Mouse (Mus musculus): ENCODE data around the gene Akap12. TPM values are rescaled to one million over a fixed set of nuclear protein-coding genes. Genes with fewer than 3 reads are reported as not detected.
A peak's percentile ranks its signal among the peaks of the same experiment; 100 is the strongest.

The Akap12 gene
- polyA plus RNA-seq, 1 experiment from 2014 or later, result 42.1 TPM

DNA sequence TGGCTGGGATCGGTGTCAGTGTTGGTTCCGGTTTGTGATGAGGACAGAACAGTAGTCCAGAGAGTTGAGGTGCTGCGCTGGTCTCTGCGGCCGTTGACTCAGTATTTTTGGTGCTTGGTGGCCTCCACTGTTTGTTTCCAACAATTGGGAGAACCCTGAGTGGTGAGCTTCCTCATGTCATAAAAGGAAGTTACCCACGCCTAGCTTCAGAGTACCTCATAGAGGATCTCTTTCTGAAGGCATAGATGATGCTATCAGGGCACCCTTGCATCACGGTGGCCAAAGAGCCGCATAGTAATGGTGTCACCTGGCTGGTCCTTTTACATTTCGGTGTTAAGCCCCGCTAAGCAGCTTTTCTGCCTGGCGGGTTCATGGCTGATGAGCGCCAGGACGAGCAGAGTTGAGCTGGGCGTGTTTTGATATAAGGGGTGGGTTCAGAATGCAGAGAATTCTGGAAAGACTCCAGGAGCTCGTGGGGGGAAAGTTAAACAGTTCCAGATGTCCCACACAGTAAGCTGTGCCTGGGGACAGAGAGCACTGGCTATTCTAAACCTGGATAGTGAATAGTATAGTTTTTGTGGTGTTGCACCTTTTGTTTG is 72.8 kb downstream of the Akap12 start:
- Histone ChIP-seq H3K27ac (ENCODE audit: low read depth, low read length) (no peak overlapping the region), H3K9me3 (ENCODE audit: control insufficient read depth, low read length) (no peaks in the 10 kb centered on the region), H3K9ac (ENCODE audit: low read length) (no peak overlapping the region), H3K4me2 (no peak overlapping the region), H3K4me3 (ENCODE audit: low read depth, low read length) (no peak overlapping the region), H3K4me1 (ENCODE audit: control insufficient read depth, insufficient read depth, low read length) (peaks cover 8% of the 10 kb centered on the region; the same call in 1 of the 2 replicates), H3K36me3 (ENCODE audit: control insufficient read depth, insufficient read depth, low read length) (no peaks in the 10 kb centered on the region), H3K27me3 (ENCODE audit: control insufficient read depth, insufficient read depth, low read length) (no peaks in the 10 kb centered on the region)
- ATAC-seq (ENCODE audit: low FRiP score) (no peak), DNase-seq (ENCODE audit: low spot score, missing footprints) (no peak)
- WGBS, result 52% methylated on average over 15 of the region's 15 CpGs

DNA sequence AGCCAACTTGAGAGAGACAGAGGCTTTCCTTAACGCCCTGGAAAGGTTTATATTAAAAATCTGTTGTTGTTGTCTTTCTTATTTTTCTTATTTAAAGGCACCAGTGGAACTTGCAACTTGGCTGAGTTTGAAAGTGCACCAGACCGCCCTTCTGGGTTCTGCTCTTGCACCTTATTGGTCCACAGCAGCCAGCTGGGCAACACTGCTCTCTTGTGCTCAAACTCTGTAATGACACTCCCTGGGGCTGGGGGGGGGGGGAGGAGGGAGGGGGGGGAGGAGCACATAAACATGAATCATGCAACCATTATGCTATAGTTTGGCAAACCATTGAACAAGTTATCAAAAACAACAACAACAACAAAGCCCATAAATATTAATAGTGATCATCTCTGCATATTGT is 75.2 kb downstream of the Akap12 start:
- Histone ChIP-seq H3K4me2 (no peak overlapping the region), H3K9me3 (ENCODE audit: control insufficient read depth, low read length) (no peaks in the 10 kb centered on the region), H3K4me1 (ENCODE audit: control insufficient read depth, insufficient read depth, low read length) (peaks cover 2% of the 10 kb centered on the region; the same call in 1 of the 2 replicates), H3K4me3 (ENCODE audit: low read depth, low read length) (no peak overlapping the region), H3K9ac (ENCODE audit: low read length) (no peak overlapping the region; the same call in 1 of the 2 replicates), H3K36me3 (ENCODE audit: control insufficient read depth, insufficient read depth, low read length) (no peaks in the 10 kb centered on the region), H3K27ac (ENCODE audit: low read depth, low read length) (no peak overlapping the region), H3K27me3 (ENCODE audit: control insufficient read depth, insufficient read depth, low read length) (no peaks in the 10 kb centered on the region)
- WGBS, result 17% methylated on average over 2 of the region's 2 CpGs
- ATAC-seq (ENCODE audit: low FRiP score) (no peak), DNase-seq (ENCODE audit: low spot score, missing footprints) (no peak)

DNA sequence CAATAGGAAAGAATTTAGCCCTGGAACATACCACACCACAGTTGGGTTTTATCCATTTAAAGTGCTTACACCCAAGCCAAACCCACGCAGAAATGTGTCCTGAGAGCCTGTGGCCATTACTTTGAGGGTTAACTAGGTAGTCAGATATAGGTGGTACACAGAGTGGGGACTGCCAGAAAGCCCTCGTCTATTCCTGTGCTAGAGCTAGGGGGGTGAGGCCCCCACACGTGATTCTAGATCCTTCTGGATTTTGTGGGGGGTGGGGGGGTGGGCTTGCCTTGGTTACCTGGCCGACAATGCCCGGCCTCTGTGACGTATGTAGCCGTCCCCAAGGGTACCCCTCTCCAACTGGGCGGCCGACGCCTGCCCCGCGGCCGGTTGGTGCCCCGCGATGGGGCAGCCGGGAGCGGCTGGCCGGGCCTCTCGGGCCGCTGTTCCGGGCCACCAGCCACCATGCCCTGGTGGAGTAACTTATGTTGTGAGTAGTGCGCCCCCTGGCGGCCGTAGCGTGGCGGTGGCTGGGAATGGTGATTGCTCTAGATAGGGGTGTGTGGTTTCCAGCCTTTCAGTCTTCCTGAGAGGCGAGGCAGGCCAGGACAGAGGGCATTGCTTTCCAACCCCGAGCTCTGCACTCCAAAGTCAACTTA is 80.4 kb downstream of the Akap12 start:
- no peaks in the 10 kb centered on the region for H3K9me3 ChIP-seq (ENCODE audit: control insufficient read depth, low read length)
- peak; percentile 94 for ATAC-seq (ENCODE audit: low FRiP score)
- 0 out of 2 replicates have a peak, but pooled peaks cover 3% of the 10 kb centered on the region for H3K4me1 ChIP-seq (ENCODE audit: control insufficient read depth, insufficient read depth, low read length)
- H3K27ac ChIP-seq (ENCODE audit: low read depth, low read length), result no peak overlapping the region
- WGBS, result 9% methylated on average over 28 of the region's 28 CpGs
- peak overlapping the region; percentile 50 for H3K4me2 ChIP-seq
- no peaks in the 10 kb centered on the region for H3K27me3 ChIP-seq (ENCODE audit: control insufficient read depth, insufficient read depth, low read length)
- H3K4me3 ChIP-seq (ENCODE audit: low read depth, low read length), result peak overlapping the region; percentile 27; the same call in 1 of the 2 replicates
- peak; percentile 99 for DNase-seq (ENCODE audit: low spot score, missing footprints)
- H3K9ac ChIP-seq (ENCODE audit: low read length), result 0 out of 2 replicates have a peak overlapping the region, but pooled peaks have one; percentile 16
- no peaks in the 10 kb centered on the region for H3K36me3 ChIP-seq (ENCODE audit: control insufficient read depth, insufficient read depth, low read length)

DNA sequence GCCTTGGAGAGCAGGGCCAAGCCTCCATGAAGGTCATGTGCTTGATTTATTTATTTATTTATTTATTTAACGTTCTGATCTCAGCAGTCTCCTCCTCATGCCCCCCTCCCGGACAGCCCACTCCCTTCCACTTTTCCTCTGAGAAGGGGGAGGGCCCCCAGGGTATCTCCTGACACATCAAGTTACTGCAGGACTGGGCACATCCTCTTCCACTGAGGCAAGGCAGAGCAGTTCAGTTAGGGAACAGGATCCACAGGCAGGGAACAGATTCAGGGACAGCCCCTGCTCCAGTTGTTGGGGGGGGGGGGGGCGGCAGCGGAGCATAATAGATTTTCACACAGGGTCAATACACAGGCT is 80.9 kb downstream of the Akap12 start:
- ATAC-seq (ENCODE audit: low FRiP score), result peak; percentile 65
- Histone ChIP-seq H3K4me1 (ENCODE audit: control insufficient read depth, insufficient read depth, low read length) (0 out of 2 replicates have a peak, but pooled peaks cover 3% of the 10 kb centered on the region), H3K27me3 (ENCODE audit: control insufficient read depth, insufficient read depth, low read length) (no peaks in the 10 kb centered on the region), H3K4me2 (0 out of 2 replicates have a peak overlapping the region, but pooled peaks have one; percentile 50), H3K27ac (ENCODE audit: low read depth, low read length) (no peak overlapping the region), H3K9ac (ENCODE audit: low read length) (no peak overlapping the region), H3K4me3 (ENCODE audit: low read depth, low read length) (no peak overlapping the region), H3K9me3 (ENCODE audit: control insufficient read depth, low read length) (no peaks in the 10 kb centered on the region), H3K36me3 (ENCODE audit: control insufficient read depth, insufficient read depth, low read length) (no peaks in the 10 kb centered on the region)
- no peak for DNase-seq (ENCODE audit: low spot score, missing footprints)
- WGBS, result 74% methylated on average over 4 of the region's 4 CpGs

DNA sequence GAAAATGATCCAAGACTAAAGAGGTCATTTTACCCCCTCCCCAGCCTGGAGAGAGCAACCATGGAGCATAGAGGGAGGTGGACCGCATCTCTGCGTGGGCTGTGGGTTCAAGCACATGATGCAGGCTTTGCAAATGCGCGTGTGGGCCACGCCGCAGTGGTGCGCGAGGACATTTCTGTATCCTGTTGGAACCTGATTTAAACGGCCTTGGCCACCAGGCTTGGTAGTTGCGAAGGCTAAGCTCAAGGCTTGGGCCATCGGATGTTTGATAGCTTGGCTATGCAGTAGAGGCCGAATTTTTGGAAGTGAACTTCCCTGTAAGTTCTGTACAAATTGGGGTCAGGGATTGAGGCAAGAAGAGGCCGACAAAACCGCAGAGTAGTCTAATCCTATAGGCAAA is 81.4 kb downstream of the Akap12 start:
- no peak for DNase-seq (ENCODE audit: low spot score, missing footprints)

DNA sequence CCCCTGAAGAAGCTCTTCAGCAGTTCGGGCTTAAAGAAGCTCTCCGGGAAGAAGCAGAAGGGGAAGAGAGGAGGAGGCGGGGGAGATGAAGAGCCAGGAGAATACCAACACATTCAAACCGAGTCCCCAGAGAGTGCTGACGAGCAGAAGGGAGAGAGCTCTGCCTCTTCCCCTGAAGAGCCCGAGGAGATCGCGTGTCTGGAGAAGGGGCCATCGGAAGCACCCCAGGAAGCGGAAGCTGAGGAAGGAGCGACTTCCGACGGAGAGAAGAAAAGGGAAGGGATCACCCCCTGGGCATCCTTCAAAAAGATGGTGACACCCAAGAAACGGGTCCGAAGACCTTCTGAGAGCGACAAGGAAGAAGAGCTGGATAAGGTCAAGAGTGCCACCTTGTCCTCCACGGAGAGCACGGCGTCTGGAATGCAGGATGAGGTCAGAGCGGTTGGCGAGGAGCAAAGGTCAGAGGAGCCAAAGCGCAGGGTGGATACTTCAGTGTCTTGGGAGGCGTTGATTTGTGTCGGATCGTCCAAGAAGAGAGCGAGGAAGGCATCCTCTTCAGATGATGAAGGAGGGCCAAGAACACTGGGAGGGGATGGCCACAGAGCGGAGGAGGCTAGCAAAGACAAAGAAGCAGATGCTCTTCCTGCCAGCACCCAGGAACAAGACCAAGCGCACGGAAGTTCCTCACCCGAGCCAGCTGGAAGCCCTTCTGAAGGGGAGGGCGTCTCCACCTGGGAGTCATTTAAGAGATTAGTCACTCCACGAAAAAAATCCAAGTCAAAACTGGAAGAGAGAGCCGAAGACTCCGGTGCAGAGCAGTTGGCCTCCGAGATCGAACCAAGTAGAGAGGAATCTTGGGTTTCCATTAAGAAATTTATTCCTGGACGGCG is 88.4 kb downstream of the Akap12 start:
- DNase-seq (ENCODE audit: low spot score, missing footprints) (no peak), ATAC-seq (ENCODE audit: low FRiP score) (no peak)
- Histone ChIP-seq H3K9ac (ENCODE audit: low read length) (no peak overlapping the region), H3K4me3 (ENCODE audit: low read depth, low read length) (no peak overlapping the region), H3K27ac (ENCODE audit: low read depth, low read length) (no peak overlapping the region), H3K36me3 (ENCODE audit: control insufficient read depth, insufficient read depth, low read length) (no peaks in the 10 kb centered on the region), H3K4me2 (no peak overlapping the region), H3K27me3 (ENCODE audit: control insufficient read depth, insufficient read depth, low read length) (no peaks in the 10 kb centered on the region), H3K9me3 (ENCODE audit: control insufficient read depth, low read length) (no peaks in the 10 kb centered on the region), H3K4me1 (ENCODE audit: control insufficient read depth, insufficient read depth, low read length) (no peaks in the 10 kb centered on the region)
- WGBS, result 92% methylated on average over 38 of the region's 38 CpGs

More for the DNA sequence above, 81.4 kb downstream of the Akap12 start:
- no peaks in the 10 kb centered on the region for H3K9me3 ChIP-seq (ENCODE audit: control insufficient read depth, low read length)
- no peak overlapping the region for H3K4me2 ChIP-seq
- H3K9ac ChIP-seq (ENCODE audit: low read length), result no peak overlapping the region
- no peak overlapping the region for H3K27ac ChIP-seq (ENCODE audit: low read depth, low read length)
- ATAC-seq (ENCODE audit: low FRiP score), result no peak
- H3K27me3 ChIP-seq (ENCODE audit: control insufficient read depth, insufficient read depth, low read length), result no peaks in the 10 kb centered on the region
- no peaks in the 10 kb centered on the region for H3K36me3 ChIP-seq (ENCODE audit: control insufficient read depth, insufficient read depth, low read length)
- 97% methylated on average over 14 of the region's 14 CpGs for WGBS
- H3K4me3 ChIP-seq (ENCODE audit: low read depth, low read length), result no peak overlapping the region
- 0 out of 2 replicates have a peak, but pooled peaks cover 3% of the 10 kb centered on the region for H3K4me1 ChIP-seq (ENCODE audit: control insufficient read depth, insufficient read depth, low read length)

DNA sequence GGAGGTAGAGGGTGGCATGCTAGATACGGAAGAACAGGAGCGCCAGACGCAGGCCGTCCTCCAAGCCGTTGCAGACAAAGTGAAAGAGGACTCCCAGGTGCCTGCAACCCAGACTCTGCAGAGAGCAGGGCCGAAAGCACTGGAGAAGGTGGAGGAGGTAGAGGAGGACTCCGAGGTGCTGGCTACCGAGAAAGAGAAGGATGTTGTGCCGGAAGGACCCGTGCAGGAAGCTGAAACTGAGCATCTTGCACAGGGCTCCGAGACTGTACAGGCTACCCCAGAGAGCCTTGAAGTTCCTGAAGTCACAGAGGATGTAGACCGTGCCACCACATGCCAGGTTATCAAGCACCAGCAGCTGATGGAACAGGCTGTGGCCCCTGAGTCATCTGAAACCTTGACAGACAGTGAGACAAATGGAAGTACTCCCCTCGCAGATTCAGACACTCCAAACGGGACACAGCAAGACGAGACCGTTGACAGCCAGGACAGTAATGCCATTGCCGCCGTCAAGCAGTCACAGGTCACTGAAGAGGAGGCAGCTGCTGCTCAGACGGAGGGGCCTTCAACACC is 89.8 kb downstream of the Akap12 start:
- Histone ChIP-seq H3K27me3 (ENCODE audit: control insufficient read depth, insufficient read depth, low read length) (no peaks in the 10 kb centered on the region), H3K4me2 (no peak overlapping the region), H3K4me1 (ENCODE audit: control insufficient read depth, insufficient read depth, low read length) (no peaks in the 10 kb centered on the region), H3K27ac (ENCODE audit: low read depth, low read length) (no peak overlapping the region), H3K36me3 (ENCODE audit: control insufficient read depth, insufficient read depth, low read length) (no peaks in the 10 kb centered on the region), H3K9me3 (ENCODE audit: control insufficient read depth, low read length) (no peaks in the 10 kb centered on the region), H3K4me3 (ENCODE audit: low read depth, low read length) (no peak overlapping the region), H3K9ac (ENCODE audit: low read length) (no peak overlapping the region)
- no peak for ATAC-seq (ENCODE audit: low FRiP score)
- 92% methylated on average over 19 of the region's 19 CpGs for WGBS
- no peak for DNase-seq (ENCODE audit: low spot score, missing footprints)

DNA sequence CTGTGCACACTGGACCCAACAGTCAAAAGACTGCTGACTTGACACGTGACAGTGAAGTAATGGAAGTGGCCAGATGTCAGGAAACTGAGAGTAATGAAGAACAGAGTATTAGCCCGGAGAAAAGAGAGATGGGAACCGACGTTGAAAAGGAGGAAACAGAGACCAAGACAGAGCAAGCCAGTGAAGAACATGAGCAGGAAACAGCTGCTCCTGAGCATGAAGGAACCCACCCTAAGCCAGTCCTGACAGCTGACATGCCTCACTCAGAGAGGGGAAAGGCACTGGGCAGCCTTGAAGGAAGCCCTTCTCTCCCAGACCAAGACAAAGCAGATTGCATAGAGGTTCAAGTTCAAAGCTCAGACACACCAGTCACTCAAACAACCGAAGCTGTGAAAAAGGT is 90.5 kb downstream of the Akap12 start:
- DNase-seq (ENCODE audit: low spot score, missing footprints) (no peak), ATAC-seq (ENCODE audit: low FRiP score) (no peak)
- Histone ChIP-seq H3K4me2 (no peak overlapping the region), H3K4me3 (ENCODE audit: low read depth, low read length) (no peak overlapping the region), H3K9me3 (ENCODE audit: control insufficient read depth, low read length) (no peaks in the 10 kb centered on the region), H3K36me3 (ENCODE audit: control insufficient read depth, insufficient read depth, low read length) (no peaks in the 10 kb centered on the region), H3K9ac (ENCODE audit: low read length) (no peak overlapping the region), H3K4me1 (ENCODE audit: control insufficient read depth, insufficient read depth, low read length) (no peaks in the 10 kb centered on the region), H3K27ac (ENCODE audit: low read depth, low read length) (no peak overlapping the region), H3K27me3 (ENCODE audit: control insufficient read depth, insufficient read depth, low read length) (no peaks in the 10 kb centered on the region)
- WGBS, result 90% methylated on average over 5 of the region's 5 CpGs

All from midbrain, embryonic 11.5 days (tissue).